Mouse (Mus musculus): ENCODE measurements at regions not wholly inside any gene's neighbourhood (a gene's known extent, or its start where the extent isn't known, plus 50 kb on each side); places are given as distances from the start of the nearest gene placed in this dataset.

DNA sequence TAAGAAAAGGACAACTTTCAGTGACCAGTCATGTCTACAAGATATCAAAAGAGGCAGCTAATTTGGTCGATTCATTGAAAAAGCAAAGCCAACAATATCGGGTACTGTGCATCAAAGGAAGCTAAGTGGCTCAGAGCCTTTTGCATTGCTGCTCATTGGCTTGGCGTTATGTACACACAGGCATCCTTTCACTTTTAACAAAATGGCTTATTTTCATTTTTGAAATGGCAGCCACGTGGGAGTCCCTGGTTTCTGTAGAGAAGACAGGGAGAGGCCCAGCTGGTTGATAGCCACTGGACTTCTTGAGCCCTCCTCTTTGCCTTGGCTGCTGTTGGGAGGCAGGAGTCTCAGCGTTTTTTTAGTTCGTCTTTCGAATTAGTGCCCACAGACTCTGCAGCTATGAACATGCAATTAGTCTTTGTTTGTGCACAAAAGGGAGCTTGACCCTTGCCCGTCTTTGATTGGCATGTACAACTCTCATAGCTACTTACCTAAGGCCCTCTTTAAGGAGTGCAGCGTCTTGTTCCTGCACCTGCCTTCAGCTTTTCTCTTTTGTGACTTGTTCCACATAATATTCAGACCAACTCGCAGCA lies 52.3 kb upstream of the Atp11c start:
- TF ChIP-seq CTCF (conservative IDR thresholded peaks at IDR 0.05; ENCODE audit: low read length) (no peak), POU5F1 (IDR thresholded peaks at IDR 0.05; ENCODE audit: borderline replicate concordance, low read length) (no peak), NANOG (IDR thresholded peaks at IDR 0.05; ENCODE audit: borderline replicate concordance, low read length) (no peak)
- no peaks in the 10 kb centered on the region for H3K9me3 ChIP-seq (ENCODE audit: low read length)

More for the DNA sequence above, 52.3 kb upstream of the Atp11c start:
- Histone ChIP-seq H3K4me3 (replicated peaks; ENCODE audit: low read length) (no peak overlapping the region), H3K27me3 (ENCODE audit: insufficient read depth, low read length) (no peaks in the 10 kb centered on the region), H3K36me3 (ENCODE audit: insufficient read depth, low read length) (no peaks in the 10 kb centered on the region), H3K4me1 (replicated peaks; ENCODE audit: low read depth, low read length) (no peaks in the 10 kb centered on the region)
